Mouse (Mus musculus) testis, adult 2 months (tissue): ENCODE measurements around the gene Phkg1.

Experiments used
- CTCF ChIP-seq: fragments of 200-500 bp; IDR thresholded peaks from 2 replicates; pipeline ENCODE4 v1.5.1; 2012; ENCODE audit warnings: low read depth, mild to moderate bottlenecking, inconsistent platforms, low read length, moderate library complexity; ENCODE audit not compliant: control insufficient read depth, insufficient read depth, insufficient replicate concordance
- POLR2A ChIP-seq: fragments of 200-500 bp; IDR thresholded peaks from 2 replicates; pipeline ENCODE4 v1.6.1; 2012; ENCODE audit warnings: low read depth, mild to moderate bottlenecking, inconsistent platforms, low read length, moderate library complexity; ENCODE audit not compliant: control insufficient read depth

GRCm38 (mm10) chr5:129925933-129926332, 27.6 kb upstream of the Phkg1 start:
- TF ChIP-seq POLR2A = no peak
- no peak for TF ChIP-seq CTCF
